Mouse (Mus musculus): Measurements from ENCODE around the gene Sh3pxd2b. TPM values are rescaled to one million over a fixed set of nuclear protein-coding genes. Genes with fewer than 3 reads are reported as not detected.
A peak's percentile ranks its signal among the peaks of the same experiment; 100 is the strongest.

The Sh3pxd2b gene
- polyA plus RNA-seq, 1 experiment from 2014 or later: 10.0 TPM

DNA sequence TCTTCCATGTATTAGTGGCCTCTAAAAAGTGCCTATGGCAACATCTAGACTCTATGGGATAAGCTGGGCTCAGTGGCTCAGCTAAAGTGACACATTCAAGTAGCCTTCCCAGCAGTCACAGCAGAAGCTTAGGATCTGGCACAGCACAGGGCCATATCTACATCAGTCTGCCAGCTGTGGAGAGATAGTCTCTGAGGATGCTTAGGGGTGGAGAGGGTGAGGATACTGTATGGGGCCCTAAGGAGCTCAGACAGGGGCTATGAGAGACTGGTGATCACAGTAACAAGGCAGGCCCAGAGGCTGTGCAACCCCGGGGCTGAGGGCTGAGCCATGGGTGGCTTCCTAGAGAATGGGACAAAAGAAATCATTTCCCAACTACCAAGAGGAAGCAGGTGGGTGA, 40.6 kb upstream of the Sh3pxd2b start:
- Histone ChIP-seq H3K4me1 (ENCODE audit: control insufficient read depth, insufficient read depth, low read length) (no peaks in the 10 kb centered on the region), H3K4me3 (ENCODE audit: low read length) (no peak overlapping the region), H3K9ac (ENCODE audit: low read length) (no peak overlapping the region), H3K4me2 (ENCODE audit: low read depth, low read length) (no peak overlapping the region), H3K9me3 (replicated peaks; ENCODE audit: control insufficient read depth, low read length) (no peaks in the 10 kb centered on the region), H3K27ac (ENCODE audit: low read length) (no peak overlapping the region), H3K36me3 (ENCODE audit: control insufficient read depth, insufficient read depth) (no peaks in the 10 kb centered on the region), H3K27me3 (ENCODE audit: control insufficient read depth, insufficient read depth, low read length) (peaks cover 3% of the 10 kb centered on the region; the same call in 1 of the 2 replicates)
- no peak for ATAC-seq (replicated peaks; ENCODE audit: extremely low read depth, insufficient read depth, low FRiP score)
- WGBS: 79% methylated on average over 1 of the region's 1 CpGs

DNA sequence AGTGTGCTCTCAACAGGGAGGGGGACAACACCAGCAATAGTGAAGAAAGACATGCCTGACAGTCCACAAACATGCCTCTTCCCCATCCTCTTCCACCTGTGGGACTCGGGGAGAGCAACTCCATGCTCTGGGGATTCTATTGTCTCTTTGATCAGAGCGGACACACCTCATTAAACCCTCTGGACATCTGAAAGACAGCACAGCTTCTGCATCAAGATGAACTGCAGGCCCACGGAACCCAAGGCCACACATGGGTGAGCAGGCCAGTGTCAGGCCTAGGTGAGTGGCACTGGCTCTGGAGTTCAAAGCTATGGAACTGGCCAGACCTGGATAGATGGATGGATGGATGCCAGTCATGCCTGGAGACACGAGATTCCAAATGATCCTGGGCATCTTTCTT, 38.2 kb upstream of the Sh3pxd2b start:
- Histone ChIP-seq H3K9ac (ENCODE audit: low read length) (no peak overlapping the region), H3K27ac (ENCODE audit: low read length) (no peak overlapping the region), H3K27me3 (ENCODE audit: control insufficient read depth, insufficient read depth, low read length) (no peaks in the 10 kb centered on the region; the same call in 1 of the 2 replicates), H3K36me3 (ENCODE audit: control insufficient read depth, insufficient read depth) (no peaks in the 10 kb centered on the region), H3K4me2 (ENCODE audit: low read depth, low read length) (no peak overlapping the region), H3K4me3 (ENCODE audit: low read length) (no peak overlapping the region), H3K4me1 (ENCODE audit: control insufficient read depth, insufficient read depth, low read length) (no peaks in the 10 kb centered on the region), H3K9me3 (replicated peaks; ENCODE audit: control insufficient read depth, low read length) (no peaks in the 10 kb centered on the region)
- WGBS: 64% methylated on average over 4 of the region's 4 CpGs
- no peak for ATAC-seq (replicated peaks; ENCODE audit: extremely low read depth, insufficient read depth, low FRiP score)

DNA sequence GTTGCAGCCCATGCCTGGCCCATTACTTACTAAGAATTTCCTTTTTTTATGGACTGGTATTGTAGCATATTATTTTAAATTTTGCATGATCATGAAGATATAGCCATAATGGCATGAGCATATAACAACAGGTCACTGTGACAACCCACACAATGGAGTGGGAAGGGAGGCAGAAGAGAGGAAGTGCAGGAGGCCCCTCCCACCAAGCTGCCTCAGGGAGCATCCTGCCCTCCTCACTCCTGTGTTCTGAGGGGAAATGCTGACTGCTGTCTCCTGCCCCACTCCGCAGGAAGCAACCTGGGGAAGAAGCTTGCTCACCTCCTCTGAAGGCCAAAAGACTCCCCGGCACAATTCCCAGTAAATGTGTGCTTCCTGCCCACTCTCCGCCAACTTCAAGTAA, 37.7 kb upstream of the Sh3pxd2b start:
- Histone ChIP-seq H3K27ac (ENCODE audit: low read length) (no peak overlapping the region), H3K36me3 (ENCODE audit: control insufficient read depth, insufficient read depth) (no peaks in the 10 kb centered on the region), H3K9me3 (replicated peaks; ENCODE audit: control insufficient read depth, low read length) (no peaks in the 10 kb centered on the region), H3K9ac (ENCODE audit: low read length) (no peak overlapping the region), H3K27me3 (ENCODE audit: control insufficient read depth, insufficient read depth, low read length) (no peaks in the 10 kb centered on the region; the same call in 1 of the 2 replicates), H3K4me3 (ENCODE audit: low read length) (no peak overlapping the region), H3K4me1 (ENCODE audit: control insufficient read depth, insufficient read depth, low read length) (no peaks in the 10 kb centered on the region), H3K4me2 (ENCODE audit: low read depth, low read length) (no peak overlapping the region)
- ATAC-seq (replicated peaks; ENCODE audit: extremely low read depth, insufficient read depth, low FRiP score): no peak
- WGBS: 71% methylated on average over 3 of the region's 3 CpGs

DNA sequence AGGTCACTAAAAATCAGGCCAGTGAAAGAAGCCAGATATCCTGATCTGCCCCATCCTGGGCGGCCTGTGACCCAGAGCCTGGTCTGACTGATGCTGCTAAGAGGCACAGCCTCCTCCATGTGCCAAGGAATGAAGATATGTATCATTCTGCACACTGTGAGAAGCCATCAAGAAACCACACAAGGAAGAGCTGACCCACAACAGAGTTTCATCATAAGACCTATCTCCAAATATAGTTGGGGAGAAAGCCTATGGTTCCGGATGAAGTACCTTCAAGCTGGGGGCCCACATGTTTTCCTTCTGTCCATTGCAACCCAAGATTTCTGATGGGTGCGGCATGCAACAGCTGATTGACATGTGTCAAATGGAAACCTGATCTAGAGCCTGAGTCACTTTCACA, 31.6 kb upstream of the Sh3pxd2b start:
- H3K9ac ChIP-seq (ENCODE audit: low read length): no peak overlapping the region
- H3K4me3 ChIP-seq (ENCODE audit: low read length): no peak overlapping the region
- no peak overlapping the region for H3K27ac ChIP-seq (ENCODE audit: low read length)
- no peaks in the 10 kb centered on the region for H3K36me3 ChIP-seq (ENCODE audit: control insufficient read depth, insufficient read depth)
- H3K4me1 ChIP-seq (ENCODE audit: control insufficient read depth, insufficient read depth, low read length): no peaks in the 10 kb centered on the region
- H3K27me3 ChIP-seq (ENCODE audit: control insufficient read depth, insufficient read depth, low read length): no peaks in the 10 kb centered on the region; the same call in 1 of the 2 replicates
- H3K9me3 ChIP-seq (replicated peaks; ENCODE audit: control insufficient read depth, low read length): no peaks in the 10 kb centered on the region
- ATAC-seq (replicated peaks; ENCODE audit: extremely low read depth, insufficient read depth, low FRiP score): no peak
- 78% methylated on average over 3 of the region's 3 CpGs for WGBS
- no peak overlapping the region for H3K4me2 ChIP-seq (ENCODE audit: low read depth, low read length)

DNA sequence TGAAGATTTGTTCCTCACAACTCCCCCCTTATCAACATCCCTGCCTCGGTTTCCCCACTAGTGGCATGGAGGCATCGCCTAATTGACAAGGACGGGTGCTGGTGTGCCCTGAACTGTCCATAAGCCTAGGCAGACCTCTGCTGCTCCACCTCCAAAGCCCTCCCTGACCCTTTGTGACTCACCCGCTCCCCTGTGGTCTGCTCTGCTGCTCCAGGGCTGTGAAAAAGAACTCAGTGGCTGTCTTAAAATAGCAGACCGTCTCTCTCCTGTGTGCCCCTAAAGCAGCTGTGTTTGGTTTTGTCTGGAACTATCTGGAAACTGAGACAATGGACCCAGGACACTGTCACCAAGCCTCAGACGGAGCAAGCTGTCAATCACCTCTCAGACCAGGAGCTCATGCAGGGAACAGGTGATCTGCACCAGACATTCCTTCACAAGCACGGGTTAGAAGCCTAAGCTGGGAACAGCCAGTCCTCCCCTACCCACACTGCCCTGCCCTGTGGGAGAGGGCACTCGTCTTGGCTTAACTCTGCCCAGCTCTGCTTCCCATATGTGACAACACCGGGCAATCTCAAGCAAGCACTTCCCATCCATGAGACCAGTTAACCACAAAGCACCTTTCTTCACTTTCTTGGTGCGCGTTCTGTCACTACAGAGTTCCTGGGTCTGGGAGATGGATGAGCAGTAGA, 27.0 kb upstream of the Sh3pxd2b start:
- no peak overlapping the region for H3K4me3 ChIP-seq (ENCODE audit: low read length)
- H3K9ac ChIP-seq (ENCODE audit: low read length): no peak overlapping the region
- H3K9me3 ChIP-seq (replicated peaks; ENCODE audit: control insufficient read depth, low read length): no peaks in the 10 kb centered on the region
- H3K27me3 ChIP-seq (ENCODE audit: control insufficient read depth, insufficient read depth, low read length): no peaks in the 10 kb centered on the region
- ATAC-seq (replicated peaks; ENCODE audit: extremely low read depth, insufficient read depth, low FRiP score): no peak
- no peaks in the 10 kb centered on the region for H3K36me3 ChIP-seq (ENCODE audit: control insufficient read depth, insufficient read depth)
- 0 out of 2 replicates have a peak, but pooled peaks cover 2% of the 10 kb centered on the region for H3K4me1 ChIP-seq (ENCODE audit: control insufficient read depth, insufficient read depth, low read length)
- no peak overlapping the region for H3K27ac ChIP-seq (ENCODE audit: low read length)
- WGBS: 52% methylated on average over 11 of the region's 11 CpGs
- no peak overlapping the region for H3K4me2 ChIP-seq (ENCODE audit: low read depth, low read length)

DNA sequence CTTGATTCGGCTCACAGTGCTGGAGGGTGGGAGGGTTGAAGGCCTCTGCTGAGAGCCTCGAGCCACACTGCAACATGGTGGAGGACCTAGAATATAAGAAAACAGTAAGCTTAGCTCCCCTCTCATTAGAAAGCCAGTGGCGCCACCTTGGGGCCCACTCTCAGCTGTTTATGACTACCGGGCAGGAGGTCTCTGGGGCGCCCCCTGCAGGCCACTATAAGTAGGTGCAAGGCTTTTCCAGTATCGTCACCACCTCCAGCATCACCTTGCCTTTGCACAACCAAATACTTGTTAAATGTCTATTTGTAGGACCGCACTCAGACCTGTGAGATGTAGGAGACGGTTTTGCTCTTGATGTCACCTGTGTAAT, 26.4 kb upstream of the Sh3pxd2b start:
- Histone ChIP-seq H3K27me3 (ENCODE audit: control insufficient read depth, insufficient read depth, low read length) (no peaks in the 10 kb centered on the region), H3K9ac (ENCODE audit: low read length) (no peak overlapping the region), H3K4me3 (ENCODE audit: low read length) (no peak overlapping the region), H3K9me3 (replicated peaks; ENCODE audit: control insufficient read depth, low read length) (no peaks in the 10 kb centered on the region), H3K4me1 (ENCODE audit: control insufficient read depth, insufficient read depth, low read length) (0 out of 2 replicates have a peak, but pooled peaks cover 2% of the 10 kb centered on the region), H3K36me3 (ENCODE audit: control insufficient read depth, insufficient read depth) (no peaks in the 10 kb centered on the region), H3K4me2 (ENCODE audit: low read depth, low read length) (no peak overlapping the region), H3K27ac (ENCODE audit: low read length) (no peak overlapping the region)
- 0 out of 2 replicates have a peak, but pooled peaks have one; percentile 28 for ATAC-seq (replicated peaks; ENCODE audit: extremely low read depth, insufficient read depth, low FRiP score)
- 34% methylated on average over 8 of the region's 8 CpGs for WGBS

DNA sequence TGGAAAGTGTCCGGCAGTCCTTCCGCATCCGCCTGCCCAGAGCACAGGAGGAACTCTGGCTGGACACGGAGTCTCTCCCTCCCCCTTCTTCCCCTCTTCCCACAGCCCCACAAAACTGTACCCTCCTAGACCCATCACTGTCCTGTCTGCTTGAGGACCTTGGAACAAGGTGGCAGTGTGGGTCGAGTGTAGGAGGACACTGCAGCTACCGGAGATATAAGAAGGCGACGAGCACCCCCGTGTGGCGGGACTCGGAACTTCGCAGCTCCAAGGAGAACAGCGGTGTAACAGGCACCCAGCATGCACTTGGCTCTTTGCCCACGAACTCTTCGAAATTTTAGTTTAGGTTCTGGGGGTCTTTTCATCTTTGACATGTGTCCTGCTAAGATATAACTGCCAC, 23.0 kb upstream of the Sh3pxd2b start:
- Histone ChIP-seq H3K9me3 (replicated peaks; ENCODE audit: control insufficient read depth, low read length) (no peaks in the 10 kb centered on the region), H3K4me2 (ENCODE audit: low read depth, low read length) (peak overlapping the region; percentile 56), H3K4me1 (ENCODE audit: control insufficient read depth, insufficient read depth, low read length) (0 out of 2 replicates have a peak, but pooled peaks cover 2% of the 10 kb centered on the region), H3K36me3 (ENCODE audit: control insufficient read depth, insufficient read depth) (no peaks in the 10 kb centered on the region), H3K27ac (ENCODE audit: low read length) (no peak overlapping the region), H3K4me3 (ENCODE audit: low read length) (peak overlapping the region; percentile 39), H3K9ac (ENCODE audit: low read length) (peak overlapping the region; percentile 61; the same call in 1 of the 2 replicates), H3K27me3 (ENCODE audit: control insufficient read depth, insufficient read depth, low read length) (no peaks in the 10 kb centered on the region)
- 11% methylated on average over 15 of the region's 15 CpGs for WGBS
- peak; percentile 79 for ATAC-seq (replicated peaks; ENCODE audit: extremely low read depth, insufficient read depth, low FRiP score)

DNA sequence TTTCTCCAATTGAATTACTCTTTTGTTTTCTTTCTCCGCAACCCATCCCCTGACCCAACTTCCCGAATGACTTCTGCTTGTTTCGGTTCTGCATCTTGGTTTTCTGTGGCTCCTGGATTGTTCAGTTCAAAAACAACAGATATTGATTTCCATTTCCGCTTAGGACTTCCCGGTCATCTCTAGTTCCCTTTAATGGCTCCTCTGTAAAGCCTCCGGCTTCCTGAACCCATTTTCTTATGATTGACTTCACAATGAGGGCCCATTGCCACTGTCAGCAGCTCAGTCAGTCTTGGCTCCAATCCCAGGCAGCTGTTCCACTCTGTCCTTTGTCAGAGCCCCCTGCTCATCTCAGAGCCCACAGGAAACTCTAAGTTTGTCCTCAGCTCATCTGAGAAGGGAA, 16.5 kb upstream of the Sh3pxd2b start:
- peak; percentile 79 for ATAC-seq (replicated peaks; ENCODE audit: extremely low read depth, insufficient read depth, low FRiP score)
- Histone ChIP-seq H3K27ac (ENCODE audit: low read length) (peak overlapping the region; percentile 31; the same call in 1 of the 2 replicates), H3K4me1 (ENCODE audit: control insufficient read depth, insufficient read depth, low read length) (peaks cover 3% of the 10 kb centered on the region; the same call in 1 of the 2 replicates), H3K36me3 (ENCODE audit: control insufficient read depth, insufficient read depth) (no peaks in the 10 kb centered on the region), H3K27me3 (ENCODE audit: control insufficient read depth, insufficient read depth, low read length) (no peaks in the 10 kb centered on the region), H3K9ac (ENCODE audit: low read length) (no peak overlapping the region), H3K9me3 (replicated peaks; ENCODE audit: control insufficient read depth, low read length) (peaks cover 3% of the 10 kb centered on the region; the same call in 1 of the 2 replicates), H3K4me2 (ENCODE audit: low read depth, low read length) (peak overlapping the region; percentile 8; the same call in 1 of the 2 replicates), H3K4me3 (ENCODE audit: low read length) (no peak overlapping the region)
- WGBS: 46% methylated on average over 6 of the region's 6 CpGs

DNA sequence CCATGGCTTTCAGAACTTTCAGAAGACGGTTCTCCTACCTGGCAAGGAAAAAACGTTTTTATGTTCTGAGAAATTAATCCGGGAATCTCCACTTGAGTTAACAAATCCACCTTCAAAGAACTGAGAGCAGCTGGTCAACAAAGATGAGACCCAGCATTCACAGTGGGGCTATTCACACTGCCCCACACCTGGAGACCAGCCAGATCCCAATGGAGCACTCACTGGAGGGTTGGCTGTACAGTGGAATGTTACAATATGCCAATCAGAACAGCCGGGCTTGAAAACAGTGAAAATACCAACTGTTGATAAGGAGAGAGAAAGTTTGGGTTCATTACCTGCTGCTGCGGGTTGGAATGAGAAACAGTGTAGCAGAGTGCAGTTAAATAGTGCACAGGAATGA, 15.8 kb upstream of the Sh3pxd2b start:
- no peaks in the 10 kb centered on the region for H3K27me3 ChIP-seq (ENCODE audit: control insufficient read depth, insufficient read depth, low read length)
- H3K27ac ChIP-seq (ENCODE audit: low read length): no peak overlapping the region
- no peak for ATAC-seq (replicated peaks; ENCODE audit: extremely low read depth, insufficient read depth, low FRiP score)
- no peak overlapping the region for H3K4me2 ChIP-seq (ENCODE audit: low read depth, low read length)
- no peaks in the 10 kb centered on the region for H3K36me3 ChIP-seq (ENCODE audit: control insufficient read depth, insufficient read depth)
- no peak overlapping the region for H3K4me3 ChIP-seq (ENCODE audit: low read length)
- peaks cover 6% of the 10 kb centered on the region; the same call in 1 of the 2 replicates for H3K9me3 ChIP-seq (replicated peaks; ENCODE audit: control insufficient read depth, low read length)
- peaks cover 3% of the 10 kb centered on the region; the same call in 1 of the 2 replicates for H3K4me1 ChIP-seq (ENCODE audit: control insufficient read depth, insufficient read depth, low read length)
- WGBS: 45% methylated on average over 5 of the region's 5 CpGs
- no peak overlapping the region for H3K9ac ChIP-seq (ENCODE audit: low read length)

Measured in heart, embryonic 16.5 days (tissue).